Mouse (Mus musculus) heart, embryonic 15.5 days (tissue): ENCODE data around the gene Thoc6. TPM values are rescaled to one million over a fixed set of nuclear protein-coding genes. Genes with fewer than 3 reads are reported as not detected.

ENCODE experiments used
- ATAC-seq: fragments of 200-750 bp; cut with Nextera tagmentation; replicated peaks from 2 replicates; pipeline ENCODE4 v1.8.0; 2017; ENCODE audit warnings: low read depth, moderate TSS enrichment; ENCODE audit not compliant: insufficient number of reproducible peaks, insufficient read depth, low FRiP score
- H3K27ac ChIP-seq: fragments of 300-500 bp; sonication (generic); 2 replicates; pipeline ENCODE4 v1.5.1; 2015; ENCODE audit warnings: mild to moderate bottlenecking, inconsistent platforms
- H3K27me3 ChIP-seq: fragments of 300-500 bp; sonication (generic); 2 replicates; pipeline ENCODE4 v1.6.1; 2015; ENCODE audit warnings: inconsistent platforms
- H3K36me3 ChIP-seq: fragments of 300-500 bp; sonication (generic); 2 replicates; pipeline ENCODE4 v1.6.1; 2015; ENCODE audit warnings: mild to moderate bottlenecking, inconsistent platforms
- H3K4me1 ChIP-seq: fragments of 300-500 bp; sonication (generic); replicated peaks from 2 replicates; pipeline ENCODE4 v1.6.1; 2015; ENCODE audit warnings: inconsistent platforms
- H3K4me2 ChIP-seq: fragments of 300-500 bp; sonication (generic); 2 replicates; pipeline ENCODE4 v1.6.1; 2015; ENCODE audit warnings: inconsistent platforms, mild to moderate bottlenecking, moderate library complexity
- H3K4me3 ChIP-seq: fragments of 300-500 bp; sonication (generic); 2 replicates; pipeline ENCODE4 v1.5.1; 2015; ENCODE audit warnings: mild to moderate bottlenecking, inconsistent platforms
- H3K9ac ChIP-seq: fragments of 300-500 bp; sonication (generic); 2 replicates; pipeline ENCODE4 v1.6.1; 2015; ENCODE audit warnings: mild to moderate bottlenecking, inconsistent platforms
- H3K9me3 ChIP-seq: fragments of 300-500 bp; sonication (generic); replicated peaks from 2 replicates; pipeline ENCODE4 v1.6.1; 2016; ENCODE audit warnings: inconsistent platforms
- WGBS: fragments of 180-500 bp; shearing (Covaris S2); methylation state at CpG from one replicate; pipeline ENCODE4 v1.1.7; 2015; ENCODE audit warnings: mixed read lengths; 5-methylcytosine and 5-hydroxymethylcytosine counted together
- polyA plus RNA-seq: library from polyadenylated mRNA; unstranded; fragments of >200 nt; fragmentation: Nextera tagmentation; extraction: Ambion mirVana; gene quantifications from 2 replicates; pipeline ENCODE4 v1.2.1, GENCODE M21; 2015

The Thoc6 gene
- polyA plus RNA-seq, 1 experiment from 2014 or later: 29.4 TPM

DNA sequence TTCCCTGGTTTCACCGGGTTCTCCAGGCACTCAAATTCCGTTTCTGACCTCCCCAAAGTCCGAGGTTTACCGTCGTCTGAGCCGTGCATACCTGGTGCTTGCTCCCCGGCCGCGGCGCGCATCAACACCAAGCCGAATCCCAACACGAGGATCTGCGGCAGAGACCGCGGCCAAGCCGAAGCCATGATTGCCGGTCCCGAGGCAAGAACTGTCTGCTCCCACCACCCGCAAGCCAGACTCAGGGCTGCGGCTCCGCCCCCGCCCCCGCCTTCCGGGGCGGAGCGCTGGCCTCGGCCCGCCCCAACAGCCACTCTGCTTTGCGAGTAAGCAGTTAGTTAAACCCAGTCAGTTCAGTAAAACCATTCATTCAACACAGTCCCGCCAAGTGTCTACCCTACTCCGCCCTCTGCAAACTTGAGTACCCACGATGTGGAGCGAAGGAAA lies 3.6 kb upstream of the Thoc6 start, which contains the start of gene Tnfrsf12a:
TSS of gene Tnfrsf12a (minus strand) at position 233 of the 444 bp plus-strand sequence.
- ATAC-seq: peak; percentile 36; the same call in 1 of the 2 replicates
- peaks cover 43% of the 10 kb centered on the region for H3K27me3 ChIP-seq
- H3K36me3 ChIP-seq: 0 out of 2 replicates have a peak, but pooled peaks cover 4% of the 10 kb centered on the region
- H3K4me1 ChIP-seq: peaks cover 47% of the 10 kb centered on the region
- WGBS: under 1% methylated on average over 34 of the region's 34 CpGs
- H3K4me2 ChIP-seq: peak within 1 kb of the TSS; percentile 82
- H3K9ac ChIP-seq: peak within 1 kb of the TSS; percentile 71
- no peaks in the 10 kb centered on the region for H3K9me3 ChIP-seq
- H3K4me3 ChIP-seq: peak within 1 kb of the TSS; percentile 62
- peak within 1 kb of the TSS; percentile 97 for H3K27ac ChIP-seq

DNA sequence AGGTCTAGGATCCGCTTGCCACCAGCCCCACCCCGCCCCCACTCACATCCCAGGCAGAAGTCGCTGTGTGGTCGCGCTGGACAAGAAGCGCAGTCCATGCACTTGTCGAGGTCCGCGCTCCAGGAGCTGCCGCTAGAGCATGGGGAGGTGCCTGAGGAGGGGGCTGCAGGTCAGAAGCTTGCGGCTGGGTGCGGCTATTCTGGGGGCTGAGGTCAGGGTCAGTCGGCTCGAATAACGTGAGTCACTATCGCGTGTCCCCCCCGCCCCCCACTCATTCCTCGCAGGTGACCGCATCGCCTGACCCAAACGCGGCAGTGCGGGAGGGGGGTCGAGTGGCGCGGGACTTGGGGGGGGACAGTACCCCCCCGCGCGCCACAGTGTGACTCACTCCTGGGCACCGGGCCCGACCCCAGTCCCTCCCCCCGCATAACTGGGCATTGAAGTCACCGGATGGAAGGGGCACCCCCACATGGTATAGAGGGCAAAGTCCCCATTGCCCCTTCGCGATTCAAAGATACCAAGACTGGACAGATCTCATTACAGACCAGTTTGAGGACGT lies 2.9 kb upstream of the Thoc6 start:
- H3K4me1 ChIP-seq: peaks cover 47% of the 10 kb centered on the region
- ATAC-seq: peak; percentile 36
- under 1% methylated on average over 37 of the region's 37 CpGs for WGBS
- H3K27me3 ChIP-seq: peaks cover 36% of the 10 kb centered on the region
- no peaks in the 10 kb centered on the region for H3K9me3 ChIP-seq
- peak overlapping the region; percentile 62 for H3K4me3 ChIP-seq
- H3K9ac ChIP-seq: peak overlapping the region; percentile 71
- 0 out of 2 replicates have a peak, but pooled peaks cover 4% of the 10 kb centered on the region for H3K36me3 ChIP-seq
- peak overlapping the region; percentile 97 for H3K27ac ChIP-seq
- H3K4me2 ChIP-seq: peak overlapping the region; percentile 82

DNA sequence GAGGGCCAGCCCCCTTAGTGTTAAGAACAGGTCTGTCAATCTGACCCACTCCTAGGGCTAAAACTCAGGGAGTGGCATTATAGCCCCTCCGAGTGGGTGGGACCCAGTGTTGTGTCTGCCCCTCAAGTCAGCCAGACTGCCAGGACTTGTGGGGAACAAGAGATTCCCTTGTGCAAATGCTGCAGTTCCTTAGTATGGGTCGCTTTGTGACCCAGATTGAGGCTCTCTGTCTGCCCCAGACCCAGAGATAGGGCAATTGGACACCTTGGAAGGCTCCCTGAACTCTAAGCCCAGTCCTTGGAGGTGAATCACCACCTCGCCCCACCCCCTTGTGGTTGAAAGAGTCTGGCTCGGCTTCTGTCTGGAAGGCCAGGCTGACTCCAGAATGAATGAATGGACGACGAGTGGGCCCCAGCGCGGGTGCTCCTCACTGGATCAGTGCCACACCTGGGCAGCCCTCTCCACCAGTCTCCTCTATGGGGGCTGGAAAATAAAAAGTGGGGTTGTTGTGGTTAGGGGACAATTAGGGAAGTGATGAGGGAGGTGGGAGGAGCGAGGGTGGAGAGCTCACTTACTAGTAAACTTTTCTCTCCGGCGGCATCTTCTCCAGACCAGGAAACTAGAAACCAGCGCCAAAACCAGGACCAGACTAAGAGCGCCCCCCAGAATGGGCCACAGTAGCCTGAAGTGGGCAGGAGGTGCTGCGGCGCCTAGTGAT lies 2.0 kb upstream of the Thoc6 start:
- WGBS: 8% methylated on average over 15 of the region's 15 CpGs
- H3K9ac ChIP-seq: peak overlapping the region; percentile 71
- no peak for ATAC-seq

DNA sequence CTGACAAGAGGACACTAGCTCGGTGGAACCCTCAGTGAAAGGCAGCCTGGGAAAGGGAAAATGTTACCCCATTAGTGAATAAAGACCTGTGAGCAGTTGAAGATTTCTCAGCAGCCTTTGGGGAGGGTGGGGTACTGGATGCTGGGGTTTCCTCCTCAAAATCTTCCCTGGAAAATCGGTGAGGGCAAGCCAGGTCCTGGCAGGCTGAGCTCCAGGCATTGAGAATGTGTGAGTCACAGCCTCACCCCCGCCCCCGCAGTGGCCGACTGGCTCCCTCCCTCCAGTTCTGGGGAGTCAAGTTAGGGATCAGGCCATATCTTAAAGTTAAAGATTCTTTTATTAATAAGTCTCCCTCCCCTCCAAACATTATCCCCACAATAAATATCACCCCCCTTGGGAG lies 1.4 kb upstream of the Thoc6 start:
- 13% methylated on average over 5 of the region's 5 CpGs for WGBS
- peak overlapping the region; percentile 71 for H3K9ac ChIP-seq
- H3K27me3 ChIP-seq: peaks cover 22% of the 10 kb centered on the region
- H3K27ac ChIP-seq: peak overlapping the region; percentile 97
- H3K4me3 ChIP-seq: peak overlapping the region; percentile 62
- peaks cover 47% of the 10 kb centered on the region for H3K4me1 ChIP-seq
- no peak for ATAC-seq
- peak overlapping the region; percentile 82 for H3K4me2 ChIP-seq
- H3K9me3 ChIP-seq: no peaks in the 10 kb centered on the region
- 0 out of 2 replicates have a peak, but pooled peaks cover 4% of the 10 kb centered on the region for H3K36me3 ChIP-seq

More for the DNA sequence above, 2.0 kb upstream of the Thoc6 start:
- Histone ChIP-seq H3K4me3 (peak overlapping the region; percentile 62), H3K27ac (peak overlapping the region; percentile 97), H3K9me3 (no peaks in the 10 kb centered on the region), H3K36me3 (0 out of 2 replicates have a peak, but pooled peaks cover 4% of the 10 kb centered on the region), H3K4me2 (peak overlapping the region; percentile 82), H3K4me1 (peaks cover 47% of the 10 kb centered on the region), H3K27me3 (peaks cover 28% of the 10 kb centered on the region)

DNA sequence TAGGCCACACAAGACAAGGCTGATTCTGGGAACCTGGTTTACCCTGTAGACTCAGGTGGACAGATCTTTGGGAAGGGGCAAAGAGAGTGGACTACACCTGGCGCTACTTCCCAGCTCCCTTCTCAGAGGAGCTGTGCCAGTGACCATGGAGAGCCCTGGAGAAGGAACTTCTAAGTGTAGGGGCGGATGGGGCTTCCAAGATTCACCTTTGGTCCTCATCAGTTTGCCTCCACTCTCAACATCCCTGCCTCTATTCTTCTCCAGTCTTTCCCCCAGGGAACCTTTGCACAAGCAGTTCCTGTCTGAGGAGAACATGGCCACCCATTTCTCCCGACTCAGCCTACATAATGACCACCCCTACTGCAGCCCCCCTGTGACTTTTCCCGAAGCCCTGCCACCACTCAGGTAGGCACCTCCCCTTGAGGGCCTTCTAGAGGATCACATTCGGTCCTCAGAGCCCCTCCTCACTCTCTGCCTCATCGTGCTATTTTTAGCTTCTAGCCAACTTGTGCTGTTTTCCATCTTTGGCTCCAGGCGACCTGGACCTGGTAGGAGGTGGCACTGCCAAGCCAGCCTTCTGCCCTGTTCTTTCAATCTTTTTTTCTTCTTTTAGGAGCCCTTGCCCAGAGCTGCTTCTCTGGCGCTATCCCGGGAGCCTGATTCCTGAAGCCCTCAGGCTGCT lies 730 bp upstream of the Thoc6 start:
- Histone ChIP-seq H3K4me3 (peak overlapping the region; percentile 62), H3K27me3 (peaks cover 14% of the 10 kb centered on the region), H3K36me3 (peaks cover 9% of the 10 kb centered on the region; the same call in 1 of the 2 replicates), H3K9ac (peak overlapping the region; percentile 71), H3K9me3 (no peaks in the 10 kb centered on the region), H3K4me2 (peak overlapping the region; percentile 82), H3K27ac (peak overlapping the region; percentile 97), H3K4me1 (peaks cover 44% of the 10 kb centered on the region)
- ATAC-seq: 0 out of 2 replicates have a peak, but pooled peaks have one; percentile 7
- WGBS: 20% methylated on average over 9 of the region's 9 CpGs

DNA sequence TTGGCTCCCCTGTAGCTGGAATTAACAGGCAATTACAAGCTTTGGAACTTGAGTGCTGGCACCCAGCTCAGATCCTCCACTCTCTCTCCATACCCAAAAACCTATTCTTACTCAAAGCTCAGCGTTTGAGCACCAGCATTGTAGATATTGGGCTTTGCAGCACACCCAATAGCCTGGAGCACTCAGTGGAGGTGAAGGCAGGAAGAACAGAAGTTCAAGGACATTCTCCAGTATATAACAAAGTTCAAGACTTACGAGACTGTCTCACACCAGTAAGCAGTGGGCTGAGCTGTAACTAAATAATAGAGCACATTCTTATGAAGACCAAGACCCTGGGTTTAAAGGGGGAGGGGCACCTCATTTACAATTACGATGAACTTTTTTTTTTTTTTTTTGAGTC lies 921 bp downstream of the Thoc6 start:
- H3K4me2 ChIP-seq: peak overlapping the region; percentile 82
- H3K27me3 ChIP-seq: no peaks in the 10 kb centered on the region
- no peak overlapping the region for H3K9ac ChIP-seq
- H3K27ac ChIP-seq: no peak overlapping the region
- no peak for ATAC-seq
- WGBS: 52% methylated on average over 3 of the region's 3 CpGs
- H3K4me3 ChIP-seq: peak overlapping the region; percentile 62
- H3K36me3 ChIP-seq: peaks cover 26% of the 10 kb centered on the region; the same call in 1 of the 2 replicates
- peaks cover 39% of the 10 kb centered on the region for H3K4me1 ChIP-seq
- no peaks in the 10 kb centered on the region for H3K9me3 ChIP-seq

DNA sequence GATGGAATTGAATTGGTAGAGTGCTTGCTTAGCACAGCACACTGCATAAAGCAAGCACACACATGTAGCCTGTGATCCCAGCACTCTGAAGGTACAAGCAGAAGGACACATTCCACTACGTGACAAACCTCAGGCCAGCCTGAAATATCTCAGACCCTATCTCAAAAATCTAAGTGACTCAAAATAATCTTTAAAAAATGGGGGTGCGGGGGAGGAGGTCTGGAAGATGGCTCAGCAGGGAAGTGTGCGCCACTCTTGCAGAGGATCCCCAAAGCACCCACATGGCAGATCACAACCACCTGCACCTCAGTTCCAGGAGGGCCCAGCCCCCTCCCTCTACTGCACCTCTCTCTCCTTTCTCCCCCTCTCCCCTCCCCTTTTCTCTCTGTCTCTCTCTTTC lies 2.2 kb downstream of the Thoc6 start:
- WGBS: 88% methylated on average over 3 of the region's 3 CpGs

DNA sequence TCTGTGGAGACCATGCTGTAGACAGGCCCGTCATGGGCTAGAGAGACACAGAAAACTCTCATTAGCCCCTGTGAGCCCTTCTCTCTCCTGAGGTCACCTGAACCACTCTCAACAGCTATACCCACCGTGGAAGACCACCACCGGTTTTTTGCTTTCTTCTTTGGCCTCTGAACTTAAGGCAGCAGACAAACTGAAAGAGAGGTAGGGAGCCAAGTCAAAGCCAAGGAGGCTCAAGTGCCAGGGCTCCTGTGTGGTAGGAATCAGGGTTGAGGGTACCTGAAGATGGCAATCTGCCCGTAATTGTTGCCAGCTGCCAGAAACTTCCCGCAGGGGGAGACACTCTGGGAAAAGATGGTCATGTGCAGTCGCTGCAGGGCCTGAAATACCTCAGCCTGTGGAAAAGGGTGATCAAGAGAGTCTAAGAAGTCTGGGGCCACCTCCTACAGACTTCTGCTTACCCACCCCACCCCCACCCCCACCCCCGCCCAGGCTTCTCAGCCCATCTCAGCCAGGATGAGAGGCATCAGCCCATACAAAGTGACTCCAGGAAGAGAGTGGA lies 3.1 kb downstream of the Thoc6 start:
- Histone ChIP-seq H3K4me1 (peaks cover 23% of the 10 kb centered on the region), H3K4me3 (no peak overlapping the region), H3K27ac (no peak overlapping the region), H3K9me3 (no peaks in the 10 kb centered on the region), H3K27me3 (no peaks in the 10 kb centered on the region), H3K4me2 (no peak overlapping the region), H3K36me3 (peaks cover 32% of the 10 kb centered on the region; the same call in 1 of the 2 replicates), H3K9ac (no peak overlapping the region)
- WGBS: 84% methylated on average over 7 of the region's 7 CpGs
- ATAC-seq: no peak

More for the DNA sequence above, 2.2 kb downstream of the Thoc6 start:
- Histone ChIP-seq H3K4me1 (peaks cover 32% of the 10 kb centered on the region), H3K27ac (no peak overlapping the region), H3K9me3 (no peaks in the 10 kb centered on the region), H3K36me3 (peaks cover 32% of the 10 kb centered on the region; the same call in 1 of the 2 replicates), H3K9ac (no peak overlapping the region), H3K27me3 (no peaks in the 10 kb centered on the region), H3K4me2 (no peak overlapping the region), H3K4me3 (no peak overlapping the region)
- ATAC-seq: no peak

DNA sequence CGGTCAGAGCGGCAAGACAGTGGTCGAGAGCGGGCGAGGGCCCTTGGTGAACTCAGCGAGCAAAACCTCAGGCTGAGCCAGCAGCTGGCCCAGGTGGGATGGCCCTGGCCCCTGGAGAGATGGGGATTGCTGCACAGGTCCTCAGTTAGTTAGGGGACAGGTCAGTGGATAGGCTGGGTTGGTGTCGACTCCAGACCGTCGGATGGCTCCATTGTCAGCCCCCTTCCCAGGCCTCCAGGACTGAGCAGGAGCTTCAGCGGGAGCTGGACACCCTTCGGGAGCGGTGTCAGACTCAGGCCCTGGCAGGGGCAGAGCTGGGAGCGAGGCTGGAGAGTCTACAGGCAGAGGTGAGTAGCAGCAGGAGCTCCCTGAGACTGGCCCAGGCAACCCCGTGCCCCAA lies 8.2 kb downstream of the Thoc6 start:
- Histone ChIP-seq H3K9me3 (no peaks in the 10 kb centered on the region), H3K4me1 (peaks cover 9% of the 10 kb centered on the region), H3K36me3 (peaks cover 28% of the 10 kb centered on the region; the same call in 1 of the 2 replicates), H3K27ac (no peak overlapping the region), H3K4me2 (no peak overlapping the region), H3K4me3 (no peak overlapping the region), H3K9ac (no peak overlapping the region), H3K27me3 (peaks cover 27% of the 10 kb centered on the region)
- WGBS: 83% methylated on average over 14 of the region's 14 CpGs
- ATAC-seq: 0 out of 2 replicates have a peak, but pooled peaks have one; percentile 16

DNA sequence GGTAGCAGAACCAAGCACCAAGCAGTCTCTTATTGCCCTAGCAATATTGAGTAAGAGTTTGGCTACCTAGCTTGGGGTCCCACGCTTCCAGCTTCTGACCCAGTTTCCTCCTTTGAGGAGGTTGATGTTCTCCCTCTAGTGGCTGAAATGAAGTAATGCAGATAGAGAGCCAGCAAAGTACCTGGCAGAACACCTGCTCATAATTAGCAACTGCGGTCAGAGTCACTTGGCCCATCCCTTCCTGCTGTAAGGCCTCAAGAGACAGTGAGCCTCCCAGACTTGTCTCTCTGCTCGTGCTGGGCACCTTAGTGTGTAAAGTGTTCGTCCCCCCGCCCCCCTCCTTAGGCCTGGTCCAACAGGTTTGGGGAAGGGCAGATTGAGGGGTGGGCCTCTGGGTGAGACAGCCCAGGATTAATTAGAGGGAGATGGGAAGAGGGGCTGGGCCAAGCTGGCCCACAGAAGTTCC lies 9.1 kb downstream of the Thoc6 start:
- Histone ChIP-seq H3K4me1 (peaks cover 12% of the 10 kb centered on the region), H3K27ac (no peak overlapping the region), H3K9ac (no peak overlapping the region), H3K9me3 (no peaks in the 10 kb centered on the region), H3K4me3 (no peak overlapping the region), H3K36me3 (peaks cover 23% of the 10 kb centered on the region; the same call in 1 of the 2 replicates), H3K4me2 (no peak overlapping the region), H3K27me3 (peaks cover 36% of the 10 kb centered on the region)
- no peak for ATAC-seq
- 33% methylated on average over 5 of the region's 5 CpGs for WGBS
